Mouse (Mus musculus): ENCODE results near the gene Celf6.

The Celf6 gene

GRCm38 (mm10) chr9:59577844-59578504, at the start of gene Celf6:
Celf6 (plus strand) TSS chr9:59577917.
- DNase-seq = peak; percentile 84 to 92

GRCm38 (mm10) chr9:59528274-59528673, 49.4 kb upstream of the Celf6 start:
- DNase-seq = no peak

GRCm38 (mm10) chr9:59531645-59532044, 46.1 kb upstream of the Celf6 start:
- peak in 1 of 2 experiments; percentile 29 for DNase-seq

GRCm38 (mm10) chr9:59533422-59533821, 44.3 kb upstream of the Celf6 start:
- DNase-seq = no peak

GRCm38 (mm10) chr9:59533889-59534288, 43.8 kb upstream of the Celf6 start:
- no peak for DNase-seq

- no peak for DNase-seq
These were observed 40.1 kb upstream of the Celf6 start for GRCm38 (mm10) chr9:59537651-59538050.

- DNase-seq = peak; percentile 60 to 65
These were observed 38.1 kb upstream of the Celf6 start, which contains the start of the genes Hexa and Tmem202 for GRCm38 (mm10) chr9:59539441-59540137. Hexa (plus strand) TSS chr9:59539540. Tmem202 (minus strand) TSS chr9:59539847.

- DNase-seq = no peak
These were observed 36.1 kb upstream of the Celf6 start for GRCm38 (mm10) chr9:59541617-59542016.

GRCm38 (mm10) chr9:59542766-59543324, 34.9 kb upstream of the Celf6 start:
- DNase-seq = no peak

- no peak for DNase-seq
These were observed 33.0 kb upstream of the Celf6 start for GRCm38 (mm10) chr9:59544739-59545138.

- no peak for DNase-seq
These were observed 29.8 kb upstream of the Celf6 start for GRCm38 (mm10) chr9:59547869-59548268.

GRCm38 (mm10) chr9:59548961-59549487, 28.7 kb upstream of the Celf6 start:
- no peak for DNase-seq

- no peak for DNase-seq
These were observed 27.6 kb upstream of the Celf6 start for GRCm38 (mm10) chr9:59550077-59550476.

- DNase-seq = no peak
These were observed 26.7 kb upstream of the Celf6 start for GRCm38 (mm10) chr9:59551017-59551416.

- no peak for DNase-seq
These were observed 26.1 kb upstream of the Celf6 start for GRCm38 (mm10) chr9:59551620-59552031.

GRCm38 (mm10) chr9:59552610-59553009, 25.1 kb upstream of the Celf6 start:
- no peak for DNase-seq

GRCm38 (mm10) chr9:59553719-59554118, 24.0 kb upstream of the Celf6 start:
- no peak for DNase-seq

- DNase-seq = peak; percentile 79 to 80
These were observed 12.1 kb upstream of the Celf6 start for GRCm38 (mm10) chr9:59565600-59565999.

GRCm38 (mm10) chr9:59567111-59567510, 10.6 kb upstream of the Celf6 start:
- DNase-seq = peak; percentile 49 to 50

- DNase-seq = no peak
These were observed 5.9 kb upstream of the Celf6 start for GRCm38 (mm10) chr9:59571852-59572251.

GRCm38 (mm10) chr9:59577401-59577800, 316 bp upstream of the Celf6 start:
- DNase-seq = no peak

GRCm38 (mm10) chr9:59578505-59578867, 769 bp downstream of the Celf6 start:
- no peak for DNase-seq

GRCm38 (mm10) chr9:59584871-59585308, 7.2 kb downstream of the Celf6 start:
- DNase-seq = peak; percentile 55 to 60

- DNase-seq = no peak
These were observed 10.5 kb downstream of the Celf6 start for GRCm38 (mm10) chr9:59588252-59588651.

Data from thymus, postnatal 36 days (tissue).